Mouse (Mus musculus): ENCODE measurements around the gene Ube4a.

Gene Ube4a

GRCm38 (mm10) chr9:44965126-44965832 lies at the start of gene Ube4a:
TSS of gene Ube4a (minus strand) at chr9:44965600.
- peak; percentile 99 to 100 for DNase-seq (ENCODE audit: low spot score in 2 of 2)

GRCm38 (mm10) chr9:45014879-45015278 lies 49.5 kb upstream of the Ube4a start:
- DNase-seq (ENCODE audit: low spot score in 2 of 2): no peak

- no peak for DNase-seq (ENCODE audit: low spot score in 2 of 2)
Measured at GRCm38 (mm10) chr9:45011291-45011690, 45.9 kb upstream of the Ube4a start.

DNA sequence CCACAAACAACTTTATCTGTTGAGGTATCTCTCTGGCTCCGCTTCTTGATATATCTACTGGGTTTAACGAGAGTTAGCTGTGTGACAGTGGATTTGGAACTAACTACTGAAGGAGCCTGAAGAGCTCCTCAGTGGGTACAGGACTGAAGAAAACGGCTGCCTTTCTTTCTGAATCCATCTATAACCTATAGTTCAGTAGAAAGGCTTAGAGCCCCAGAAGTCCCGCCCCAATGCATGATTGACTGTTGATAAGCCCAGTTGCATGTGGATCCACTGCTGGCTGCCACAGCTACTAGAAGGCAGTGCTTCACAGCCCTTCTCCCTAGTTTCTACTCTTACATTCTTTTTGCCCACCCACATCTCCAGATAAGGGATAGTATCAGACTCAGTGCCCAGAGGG lies 45.1 kb upstream of the Ube4a start:
- no peak for DNase-seq (ENCODE audit: low spot score in 2 of 2)

DNA sequence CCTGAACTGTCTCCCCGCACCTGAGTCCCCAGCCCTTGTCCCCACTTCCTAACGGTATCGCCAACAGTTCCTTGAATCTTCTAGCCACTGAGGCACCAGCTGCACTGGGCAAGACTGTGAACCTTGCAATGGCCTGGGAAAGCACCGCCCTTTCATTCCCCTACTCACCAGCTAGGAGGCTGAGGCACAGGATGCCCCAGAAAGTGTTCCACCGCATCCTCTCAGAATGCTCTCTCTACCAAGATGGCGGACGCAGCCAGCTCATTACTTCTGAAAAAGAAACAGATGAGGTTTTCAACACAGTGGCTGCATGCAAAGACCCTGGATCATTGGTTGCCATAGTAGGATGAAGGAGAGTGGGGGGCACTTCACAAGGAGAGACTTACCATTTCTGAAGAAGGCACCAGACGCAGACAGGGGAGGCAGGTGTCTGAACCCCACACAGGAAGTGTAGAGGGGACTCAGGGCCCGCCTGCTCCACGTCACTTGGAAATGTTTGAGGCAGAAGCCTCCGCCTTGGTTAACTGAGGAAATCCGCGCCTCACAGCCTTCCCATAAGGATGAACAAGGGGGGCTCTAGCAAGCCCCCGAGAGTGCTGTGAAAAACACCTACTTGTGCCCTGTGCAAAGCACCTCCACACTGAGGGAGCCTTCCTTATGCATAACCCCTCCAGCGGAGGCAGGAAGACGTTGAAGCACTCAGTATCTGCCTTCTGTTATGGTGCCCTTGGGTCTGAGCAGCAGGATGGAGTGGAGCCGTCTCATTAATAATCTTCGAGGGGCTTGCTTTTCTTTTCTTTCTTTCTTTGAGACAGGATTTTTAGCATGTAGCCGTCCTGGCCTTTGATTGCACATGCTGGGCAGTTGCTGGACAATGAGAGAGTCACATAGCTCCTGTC lies 44.0 kb upstream of the Ube4a start, which contains the start of gene Cd3e:
TSS of gene Cd3e (minus strand) at position 448 of the 899 bp plus-strand sequence.
- no peak for DNase-seq (ENCODE audit: low spot score in 2 of 2)

DNA sequence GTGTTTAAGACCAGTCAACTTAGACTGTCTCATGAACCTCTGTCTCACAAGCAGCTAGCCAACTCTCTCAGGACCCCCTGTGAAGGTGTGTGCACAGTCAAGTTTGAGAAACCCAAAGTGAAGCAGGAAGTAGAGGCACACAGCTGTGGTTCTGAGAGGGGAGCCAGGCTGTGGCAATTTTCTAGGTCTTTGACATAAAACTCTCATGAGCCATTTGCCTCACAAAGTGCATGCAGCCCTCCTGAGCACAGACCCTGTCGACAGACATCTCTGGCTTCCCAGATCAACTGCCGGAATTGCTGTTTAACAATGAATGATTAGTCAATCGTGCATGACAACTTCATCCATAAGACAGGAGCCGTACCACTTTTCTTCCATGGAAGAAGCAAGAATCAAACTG lies 42.9 kb upstream of the Ube4a start:
- DNase-seq (ENCODE audit: low spot score in 2 of 2): no peak

DNA sequence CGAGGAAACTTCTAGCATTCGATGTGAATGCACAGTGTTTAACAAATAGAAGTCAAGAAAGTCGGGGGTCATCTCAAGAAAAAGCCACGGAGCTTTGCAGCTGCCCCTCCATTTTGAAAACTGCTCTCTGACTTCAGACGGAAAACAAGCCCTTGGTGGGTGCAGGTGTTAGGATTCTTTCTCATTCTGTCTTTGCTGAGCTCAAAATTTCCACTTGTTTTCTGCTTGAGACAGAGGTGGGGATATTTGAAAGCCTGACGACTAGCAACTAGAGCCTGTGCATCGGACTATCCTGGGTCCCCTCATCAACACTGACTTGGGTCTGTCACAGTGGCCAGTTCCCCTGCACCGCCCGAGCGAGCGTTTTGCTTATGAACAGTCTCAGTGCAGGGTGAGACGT lies 42.0 kb upstream of the Ube4a start:
- no peak for DNase-seq (ENCODE audit: low spot score in 2 of 2)

GRCm38 (mm10) chr9:45000249-45000648 lies 34.8 kb upstream of the Ube4a start:
- DNase-seq (ENCODE audit: low spot score in 2 of 2): no peak

GRCm38 (mm10) chr9:44999776-45000175 lies 34.4 kb upstream of the Ube4a start:
- no peak for DNase-seq (ENCODE audit: low spot score in 2 of 2)

- peak in 1 of 2 experiments; percentile 23 for DNase-seq (ENCODE audit: low spot score in 2 of 2)
Measured at GRCm38 (mm10) chr9:44999171-44999570, 33.8 kb upstream of the Ube4a start.

GRCm38 (mm10) chr9:44998138-44998537 lies 32.7 kb upstream of the Ube4a start:
- no peak for DNase-seq (ENCODE audit: low spot score in 2 of 2)

GRCm38 (mm10) chr9:44996590-44996989 lies 31.2 kb upstream of the Ube4a start:
- no peak for DNase-seq (ENCODE audit: low spot score in 2 of 2)

- DNase-seq (ENCODE audit: low spot score in 2 of 2): no peak
Measured at GRCm38 (mm10) chr9:44994962-44995361, 29.6 kb upstream of the Ube4a start.

DNA sequence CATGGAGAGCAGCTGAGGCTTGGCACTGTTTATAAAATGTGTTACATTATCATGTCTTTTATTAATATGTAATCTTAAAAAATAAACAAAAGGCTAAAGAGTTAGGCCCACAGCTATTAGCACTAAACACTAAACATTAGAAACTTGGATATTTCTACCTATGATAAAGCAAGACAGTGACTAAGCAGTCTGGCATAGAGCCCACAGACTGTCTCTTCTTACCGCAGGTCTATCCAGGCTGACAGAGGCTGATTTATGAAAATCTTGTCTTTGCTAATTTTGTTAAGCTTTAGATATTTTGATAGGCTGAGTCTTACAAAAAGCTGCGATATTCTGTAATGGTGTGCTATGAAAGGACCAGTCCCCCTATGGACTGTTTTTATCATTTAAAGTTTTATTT lies 27.9 kb upstream of the Ube4a start:
- DNase-seq (ENCODE audit: low spot score in 2 of 2): no peak

DNA sequence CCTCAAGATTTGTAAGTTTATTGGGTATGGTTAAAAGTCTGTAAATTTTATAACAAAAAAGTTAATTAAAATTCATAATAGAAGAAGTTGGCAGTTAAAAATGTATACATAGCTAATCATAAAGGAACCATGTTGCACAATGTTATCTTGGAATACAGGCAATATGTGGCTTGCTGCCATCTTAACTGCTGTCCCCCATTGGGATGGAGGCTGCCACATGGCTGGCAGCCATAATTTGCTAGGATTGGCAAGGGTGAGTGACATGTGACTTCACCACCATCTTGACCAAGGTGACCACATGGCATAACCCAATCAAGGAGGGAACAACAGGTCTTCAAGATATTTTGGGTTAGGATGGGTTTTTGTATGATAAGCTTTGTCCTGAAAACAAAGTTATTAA lies 26.9 kb upstream of the Ube4a start:
- no peak for DNase-seq (ENCODE audit: low spot score in 2 of 2)

DNA sequence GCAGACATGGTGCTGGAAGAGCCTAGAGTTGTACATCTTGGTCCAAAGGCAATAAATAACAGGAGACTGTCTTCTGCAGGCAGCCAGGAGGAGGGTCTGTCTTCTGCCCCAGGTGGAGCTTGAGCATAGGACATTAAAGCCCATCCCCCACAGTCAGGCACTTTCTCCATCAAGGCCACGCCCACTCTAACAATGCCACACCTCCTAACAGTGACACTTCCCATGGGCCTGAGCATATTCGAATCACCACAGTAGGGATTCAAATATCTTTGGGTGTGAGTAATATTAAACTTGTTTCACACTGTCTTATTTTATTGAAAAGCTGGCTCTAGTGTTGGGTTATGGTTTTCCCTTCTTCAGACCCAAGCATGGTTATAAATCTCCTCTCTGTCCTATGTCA lies 26.4 kb upstream of the Ube4a start:
- no peak for DNase-seq (ENCODE audit: low spot score in 2 of 2)

- DNase-seq (ENCODE audit: low spot score in 2 of 2): no peak
Measured at GRCm38 (mm10) chr9:44986976-44987375, 21.6 kb upstream of the Ube4a start.

- DNase-seq (ENCODE audit: low spot score in 2 of 2): no peak
Measured at GRCm38 (mm10) chr9:44986242-44986781, 20.9 kb upstream of the Ube4a start.

- no peak for DNase-seq (ENCODE audit: low spot score in 2 of 2)
Measured at GRCm38 (mm10) chr9:44985721-44986161, 20.3 kb upstream of the Ube4a start.

DNA sequence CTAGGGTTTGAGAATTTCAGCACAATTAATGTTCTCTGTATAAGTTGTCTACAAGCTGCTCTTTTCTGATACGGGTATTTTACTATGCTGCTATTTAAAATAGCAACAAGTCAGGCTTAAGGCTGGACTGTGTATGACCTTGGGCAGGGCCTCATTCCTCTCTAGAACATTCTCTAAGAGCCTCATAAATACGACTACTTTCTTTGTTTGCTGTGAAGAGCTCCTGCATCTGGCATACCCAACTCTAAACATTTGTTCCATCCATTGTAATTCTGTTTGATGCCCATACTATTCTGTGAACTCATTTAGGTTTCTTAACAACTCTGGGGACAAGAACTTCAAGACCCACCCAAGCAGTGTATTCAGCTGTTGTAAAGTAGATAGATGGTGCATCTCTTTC lies 17.6 kb upstream of the Ube4a start:
- DNase-seq (ENCODE audit: low spot score in 2 of 2): no peak

GRCm38 (mm10) chr9:44982531-44982930 lies 17.1 kb upstream of the Ube4a start:
- DNase-seq (ENCODE audit: low spot score in 2 of 2): no peak

GRCm38 (mm10) chr9:44982081-44982480 lies 16.7 kb upstream of the Ube4a start:
- DNase-seq (ENCODE audit: low spot score in 2 of 2): no peak

- no peak for DNase-seq (ENCODE audit: low spot score in 2 of 2)
Measured at GRCm38 (mm10) chr9:44981676-44982075, 16.3 kb upstream of the Ube4a start, which contains the start of gene Cd3d. TSS of gene Cd3d (plus strand) at chr9:44981786.

Data from right cerebral cortex, postnatal 10 days (tissue).